Mouse (Mus musculus): ENCODE results near the gene Mcl1.
"Not testable (repeated sequence)": the region's sequence is repeated elsewhere in the genome, so short reads cannot be mapped to it uniquely, and the experiment has no call there.

The Mcl1 gene

DNA sequence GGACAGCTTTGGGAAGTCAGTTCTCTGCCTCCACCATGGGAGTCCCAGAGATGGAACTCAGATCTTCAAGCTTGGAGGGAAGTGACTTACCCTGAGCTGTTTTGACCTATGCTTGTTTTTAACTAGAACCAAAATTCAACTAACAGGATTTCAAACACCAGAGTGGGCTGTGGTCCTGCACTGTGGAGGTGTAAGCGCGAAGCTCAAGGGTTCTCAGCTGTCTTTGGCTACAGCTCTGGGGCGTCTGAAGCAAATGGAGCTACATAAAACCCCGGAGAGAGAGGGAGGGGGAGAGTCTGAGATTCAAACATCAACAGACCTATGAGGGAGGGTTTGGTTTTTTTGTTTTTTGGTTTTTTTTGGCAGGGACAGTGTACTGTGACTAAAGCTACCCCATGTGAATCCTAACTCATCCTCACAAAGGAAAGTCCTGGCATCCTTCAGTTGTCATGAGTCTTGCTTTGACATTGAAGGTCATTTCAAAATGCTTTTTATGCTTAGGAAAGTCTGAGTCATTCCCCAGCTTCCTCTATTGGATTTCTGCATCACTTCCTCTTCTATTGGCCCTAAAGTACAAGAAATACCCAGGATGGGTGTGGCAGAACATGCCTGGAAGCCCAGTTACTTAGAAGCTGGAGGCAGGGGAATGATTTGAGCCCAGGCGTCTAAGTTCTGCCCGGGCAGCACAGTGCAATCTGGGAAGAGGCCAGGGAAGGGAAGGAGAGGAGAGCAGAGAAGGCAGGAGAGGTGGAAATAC lies 8.1 kb upstream of the Mcl1 start:
- no peak for DNase-seq (ENCODE audit: low spot score in 2 of 2)

DNA sequence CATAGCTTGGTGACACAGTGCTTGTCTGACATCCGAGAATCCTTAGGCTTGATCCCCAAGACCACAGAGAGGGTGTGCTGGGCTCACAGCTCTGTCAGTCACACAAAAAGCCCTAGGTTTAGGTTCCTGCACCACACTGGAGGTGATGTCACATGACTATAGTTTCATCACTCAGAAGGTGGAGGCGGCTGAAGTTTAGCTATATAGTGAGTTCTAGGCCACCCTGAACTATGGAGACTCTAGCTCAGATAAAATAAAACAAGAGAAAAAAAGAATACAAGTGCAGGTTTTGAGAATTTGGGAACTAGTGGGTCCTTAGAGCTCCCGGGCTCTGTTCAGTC lies 7.6 kb upstream of the Mcl1 start:
- no peak for DNase-seq (ENCODE audit: low spot score in 2 of 2)

DNA sequence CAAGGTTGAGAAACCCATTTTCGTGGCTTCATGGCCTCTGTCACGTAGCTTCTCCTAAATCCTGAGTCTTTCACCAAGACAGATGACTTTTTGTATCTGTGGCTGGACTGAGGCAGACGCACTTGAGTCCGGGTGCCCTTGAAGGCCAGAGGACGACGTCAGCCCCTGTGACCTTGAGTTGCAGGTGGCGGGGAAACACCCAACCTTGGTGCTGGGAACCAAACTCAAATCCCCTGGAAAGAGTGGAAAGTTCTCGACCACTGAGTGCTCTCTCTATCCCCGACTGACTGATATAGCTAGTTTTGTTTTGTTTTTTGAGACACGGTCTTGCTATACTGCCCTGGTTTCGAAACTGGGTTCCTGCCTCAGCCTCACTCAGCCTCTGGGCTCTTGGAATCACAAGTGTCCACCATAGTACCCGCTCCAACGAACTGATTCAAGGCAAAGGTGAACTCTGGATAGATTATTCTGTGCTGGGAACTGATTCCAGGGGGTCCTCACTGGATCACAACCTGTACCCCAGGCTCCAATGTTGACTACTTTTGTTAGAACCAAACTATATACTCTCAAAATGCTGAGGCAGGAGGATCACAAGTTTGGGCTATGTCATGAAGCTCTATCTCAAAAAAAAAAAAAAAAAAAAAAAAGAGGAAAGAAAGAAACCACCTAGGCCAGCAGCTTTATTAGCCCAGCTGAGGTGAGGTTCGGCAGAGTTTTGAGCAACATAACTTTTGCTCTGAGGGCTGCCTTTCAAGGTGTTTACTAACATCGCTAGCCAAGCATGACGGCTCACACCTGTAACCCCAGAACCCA lies 7.0 kb upstream of the Mcl1 start:
- DNase-seq (ENCODE audit: low spot score in 2 of 2) = no peak

DNA sequence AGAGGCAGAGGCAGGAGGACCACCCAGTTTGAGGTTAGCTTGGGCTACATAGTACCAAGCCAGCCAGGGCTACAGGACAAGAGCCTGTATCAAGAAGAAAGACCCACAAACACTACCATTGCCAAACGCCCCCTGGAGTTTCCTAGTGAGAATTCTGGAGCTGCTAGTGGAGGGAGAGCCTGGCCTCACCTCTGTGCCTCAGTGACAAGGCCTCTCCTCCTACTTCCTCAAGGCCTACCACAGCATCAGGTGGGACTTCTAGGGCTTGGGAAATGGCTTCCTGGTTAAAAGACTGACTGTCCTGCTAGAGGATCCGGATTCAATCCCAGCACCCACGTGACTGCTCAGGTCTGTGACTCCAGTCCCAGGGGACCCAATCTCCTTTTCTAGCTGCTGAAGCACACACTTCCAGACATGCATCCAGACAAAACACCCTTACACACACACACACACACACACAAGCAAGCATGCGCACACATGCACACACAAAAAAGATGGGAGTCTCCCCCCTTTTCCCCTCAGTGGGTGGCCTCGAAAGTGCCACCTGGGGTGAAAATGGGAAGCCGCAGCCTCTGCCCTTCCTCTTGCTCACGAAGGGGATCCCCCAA lies 6.3 kb upstream of the Mcl1 start:
- no peak for DNase-seq (ENCODE audit: low spot score in 2 of 2)

DNA sequence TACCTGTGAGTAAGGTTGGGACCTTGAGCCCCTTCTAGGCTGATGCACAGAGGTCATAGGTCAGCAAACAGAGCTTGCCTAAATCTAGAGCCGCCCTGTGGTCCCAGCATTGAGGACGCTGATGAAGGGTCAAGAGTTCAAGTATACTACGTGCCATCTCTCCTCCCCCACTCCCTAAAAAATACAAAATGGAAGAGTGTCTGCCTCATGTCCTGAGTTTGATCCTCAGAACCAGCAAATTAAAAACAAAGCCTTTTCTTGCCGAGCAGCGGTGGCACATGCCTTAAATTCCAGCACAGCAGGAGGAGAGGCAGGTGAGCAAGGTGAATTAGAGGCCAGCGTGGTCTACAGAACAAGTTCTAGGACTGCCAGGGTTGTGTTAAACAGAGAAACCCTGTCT lies 5.7 kb upstream of the Mcl1 start:
- no peak for DNase-seq (ENCODE audit: low spot score in 2 of 2)

DNA sequence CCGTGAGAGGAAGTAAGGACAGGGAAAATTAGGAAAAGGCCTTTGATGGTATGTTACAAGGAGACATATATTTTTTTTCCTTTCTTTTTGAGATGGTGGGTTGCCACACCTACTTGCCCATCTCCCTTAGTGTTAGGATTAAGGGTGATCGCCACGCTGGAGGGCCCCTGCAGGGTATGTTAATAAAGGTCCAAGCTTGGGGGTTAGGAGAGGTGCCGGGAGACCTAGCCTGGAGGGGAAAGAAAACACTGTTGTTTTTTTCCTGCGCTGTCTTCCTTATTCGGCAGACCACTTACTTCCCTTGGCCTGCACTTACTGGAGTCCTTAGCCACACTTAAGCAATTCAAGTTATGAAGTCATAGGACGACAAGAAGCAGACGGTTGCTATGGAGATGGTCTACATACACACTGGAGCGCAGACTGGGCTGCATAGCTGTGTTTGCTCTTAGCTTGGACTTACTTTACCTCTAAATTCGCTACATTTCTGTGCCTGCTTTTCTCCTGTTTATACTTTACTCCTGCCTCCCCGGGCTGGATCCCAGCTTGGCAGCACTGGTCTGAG lies 5.0 kb upstream of the Mcl1 start:
- DNase-seq (ENCODE audit: low spot score in 2 of 2) = no peak

DNA sequence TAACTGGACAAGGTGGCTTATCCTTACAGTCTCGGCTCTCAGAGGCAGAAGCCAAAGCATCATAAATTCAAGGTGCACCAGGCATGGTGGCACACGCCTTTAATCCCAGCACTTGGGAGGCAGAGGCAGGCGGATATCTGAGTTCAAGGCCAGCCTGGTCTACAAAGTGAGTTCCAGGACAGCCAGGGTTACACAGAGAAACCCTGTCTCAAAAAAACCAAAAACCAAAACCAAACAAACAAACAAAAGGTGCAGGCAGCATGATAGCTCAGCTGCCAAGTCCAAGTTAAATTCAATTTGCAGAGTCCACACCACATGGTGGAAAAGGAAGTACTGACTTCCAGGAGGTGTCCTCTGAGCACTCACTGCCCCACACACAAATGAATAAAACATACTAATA lies 4.2 kb upstream of the Mcl1 start:
- DNase-seq (ENCODE audit: low spot score in 2 of 2) = not testable (repeated sequence)

DNA sequence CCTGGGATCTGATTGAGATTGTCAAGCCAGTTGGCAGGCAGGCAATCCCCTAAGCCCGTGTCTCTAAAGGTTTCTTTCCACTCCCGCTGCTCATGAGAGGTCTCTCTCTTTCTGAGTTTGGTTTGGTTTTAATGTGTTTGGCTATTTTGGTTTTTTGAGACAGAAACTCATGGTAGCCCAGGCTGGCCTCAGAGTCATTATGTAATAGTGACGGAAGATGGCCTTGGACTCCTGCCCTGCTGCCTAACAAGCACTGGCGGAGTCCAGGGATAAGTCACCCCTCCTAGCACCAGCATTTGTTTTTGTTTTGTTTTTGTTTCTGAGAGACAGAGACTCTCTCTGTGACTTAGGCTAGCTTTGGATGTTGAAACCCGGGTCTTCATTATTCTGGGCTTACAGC lies 3.2 kb upstream of the Mcl1 start:
- DNase-seq (ENCODE audit: low spot score in 2 of 2) = no peak

DNA sequence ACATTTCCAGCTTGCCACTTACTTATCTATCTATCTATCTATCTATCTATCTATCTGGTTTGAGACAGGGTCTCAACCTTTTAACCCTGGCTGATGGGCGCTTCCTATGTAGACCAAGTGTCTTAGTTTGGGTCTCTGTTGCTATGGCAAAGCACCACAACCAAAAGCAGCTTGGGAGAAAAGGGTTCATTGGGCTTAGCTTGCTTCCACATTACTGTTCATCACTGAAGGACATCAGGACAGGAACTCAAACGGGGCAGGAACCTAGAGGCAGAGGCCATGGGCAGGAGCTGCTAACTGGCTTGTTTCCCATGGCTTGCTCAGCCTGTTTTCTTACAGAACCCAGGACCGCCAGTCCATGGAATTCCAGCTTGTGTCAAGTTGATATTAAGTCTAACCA lies 1.5 kb upstream of the Mcl1 start:
- DNase-seq (ENCODE audit: low spot score in 2 of 2) = no peak

DNA sequence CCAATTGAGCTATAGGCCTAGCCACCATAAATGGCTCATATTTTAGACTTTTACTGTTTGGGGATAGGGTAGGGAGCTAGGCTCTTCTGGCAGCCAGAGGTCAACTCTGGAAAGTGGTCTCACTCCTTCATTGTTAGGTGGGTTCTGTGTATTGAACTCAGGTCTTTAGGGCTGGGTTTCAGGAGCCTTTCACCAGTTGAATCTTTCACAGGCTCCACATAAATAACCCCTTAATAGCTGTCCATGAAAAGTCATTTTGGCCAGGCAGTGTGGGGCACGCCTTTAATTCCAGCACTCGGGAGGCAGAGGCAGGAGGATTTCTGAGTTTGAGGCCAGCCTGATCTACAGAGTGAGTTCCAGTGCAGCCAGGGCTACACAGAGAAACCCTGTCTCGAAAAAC lies 877 bp upstream of the Mcl1 start:
- DNase-seq (ENCODE audit: low spot score in 2 of 2) = no peak

DNA sequence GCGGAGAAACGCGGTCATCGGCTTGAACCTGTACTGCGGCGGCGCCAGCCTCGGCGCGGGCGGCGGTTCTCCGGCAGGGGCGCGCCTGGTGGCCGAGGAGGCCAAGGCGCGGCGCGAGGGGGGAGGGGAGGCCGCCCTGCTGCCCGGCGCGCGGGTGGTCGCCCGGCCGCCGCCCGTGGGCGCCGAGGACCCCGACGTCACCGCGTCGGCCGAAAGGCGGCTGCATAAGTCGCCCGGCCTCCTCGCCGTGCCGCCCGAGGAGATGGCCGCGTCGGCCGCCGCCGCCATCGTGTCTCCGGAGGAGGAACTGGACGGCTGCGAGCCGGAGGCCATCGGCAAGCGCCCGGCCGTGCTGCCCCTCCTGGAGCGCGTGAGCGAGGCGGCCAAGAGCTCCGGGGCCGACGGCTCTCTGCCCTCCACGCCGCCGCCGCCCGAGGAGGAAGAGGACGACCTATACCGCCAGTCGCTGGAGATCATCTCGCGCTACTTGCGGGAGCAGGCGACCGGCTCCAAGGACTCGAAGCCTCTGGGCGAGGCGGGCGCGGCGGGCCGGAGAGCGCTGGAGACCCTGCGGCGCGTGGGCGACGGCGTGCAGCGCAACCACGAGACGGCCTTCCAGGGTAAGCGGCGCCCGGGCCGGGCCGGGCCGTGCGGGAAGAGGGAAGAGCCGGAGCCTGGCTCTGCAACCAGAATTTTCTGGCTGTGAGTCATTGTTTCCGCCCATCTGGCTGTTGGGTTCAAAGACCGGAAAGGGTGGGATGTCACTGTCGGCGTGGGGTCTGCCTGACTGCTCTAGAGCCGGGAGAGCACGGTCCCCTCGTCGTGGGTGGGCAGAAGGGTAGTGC lies 502 bp downstream of the Mcl1 start:
- peak; percentile 49 to 68 for DNase-seq (ENCODE audit: low spot score in 2 of 2)

DNA sequence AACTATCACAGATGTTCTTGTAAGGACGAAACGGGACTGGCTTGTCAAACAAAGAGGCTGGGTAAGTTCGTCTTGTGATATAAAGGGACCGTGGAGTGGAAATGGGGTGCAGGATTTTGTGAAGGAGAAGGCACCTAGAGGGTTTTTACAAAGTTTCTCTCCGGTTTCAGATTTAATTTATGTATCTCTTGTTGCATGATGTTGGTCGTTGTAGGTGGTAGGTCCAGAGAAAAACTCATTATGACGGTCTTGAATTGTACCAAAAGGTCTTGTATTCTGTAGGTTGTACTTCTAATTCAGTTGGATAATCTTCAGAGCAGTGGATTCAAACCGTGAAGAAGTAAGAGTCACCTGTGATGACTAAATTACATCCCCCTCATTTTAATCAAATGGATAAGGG lies 1.4 kb downstream of the Mcl1 start:
- DNase-seq (ENCODE audit: low spot score in 2 of 2) = no peak

DNA sequence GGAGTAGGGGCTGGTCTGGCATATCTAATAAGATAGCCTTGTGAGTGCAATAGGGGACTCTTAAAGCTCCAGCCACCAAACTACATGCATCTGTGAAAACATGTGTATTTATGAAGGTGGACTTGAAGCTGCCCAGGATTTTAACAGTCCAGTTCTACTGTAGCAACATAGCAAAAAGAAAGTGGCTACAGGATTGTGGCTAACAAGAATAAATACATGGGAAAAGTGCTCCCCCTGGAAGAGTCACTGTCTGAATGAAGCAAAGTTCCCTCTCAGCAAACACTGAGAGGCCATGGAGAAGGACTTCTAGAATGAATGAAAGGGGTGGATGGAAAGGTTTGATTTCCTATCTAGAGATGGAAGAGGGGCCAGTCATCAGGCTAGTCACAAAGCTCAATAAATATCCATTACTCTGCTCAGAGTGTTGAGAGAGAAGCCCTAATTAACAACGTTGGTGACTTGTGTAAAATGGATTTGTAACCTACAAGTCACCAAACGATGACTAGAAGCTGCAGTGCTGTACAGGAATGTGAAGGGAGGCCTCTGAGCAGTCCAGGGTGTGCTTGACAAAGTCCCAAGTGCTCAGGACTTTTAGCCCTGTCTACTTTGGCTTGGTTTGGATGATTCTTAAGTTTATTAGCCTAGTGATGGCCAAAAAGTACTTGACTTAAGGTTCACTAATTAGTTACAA lies 2.3 kb downstream of the Mcl1 start:
- no peak for DNase-seq (ENCODE audit: low spot score in 2 of 2)

DNA sequence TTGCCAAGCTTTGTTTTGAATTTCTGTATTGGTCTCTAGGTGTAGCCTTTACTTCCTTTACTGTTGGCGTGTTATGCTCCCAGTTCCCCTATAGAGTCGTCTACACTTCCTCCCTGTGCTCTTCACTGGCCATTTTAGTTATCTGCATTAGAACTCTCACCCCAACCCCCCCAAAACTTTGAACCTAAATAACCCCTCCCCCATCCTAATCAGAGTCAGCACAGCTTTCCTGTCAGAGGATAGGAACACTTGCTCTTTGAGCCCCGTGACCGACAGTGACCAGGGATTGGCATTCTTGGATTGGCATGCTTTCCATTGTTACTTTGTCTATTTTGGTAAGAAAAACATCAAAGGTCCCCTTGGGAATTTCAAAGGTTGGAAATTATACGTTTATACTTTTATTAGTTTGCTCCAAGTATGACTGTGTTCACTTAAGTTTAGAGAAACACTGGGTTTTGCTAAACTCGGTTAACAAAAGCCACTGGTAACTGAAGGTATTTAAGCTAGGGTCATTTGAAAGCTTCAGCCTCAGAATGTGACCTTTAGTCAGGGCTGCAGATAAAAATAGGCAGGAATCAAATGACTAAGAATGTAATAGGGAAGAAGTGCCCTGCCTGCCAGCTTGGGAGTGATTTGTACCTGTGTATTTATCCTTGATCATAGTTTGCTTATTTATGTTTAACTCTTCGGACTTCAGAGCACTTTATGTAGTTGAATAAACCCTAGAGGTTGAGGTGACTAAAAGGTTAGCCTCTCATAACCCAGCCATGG lies 3.5 kb downstream of the Mcl1 start:
- no peak for DNase-seq (ENCODE audit: low spot score in 2 of 2)

DNA sequence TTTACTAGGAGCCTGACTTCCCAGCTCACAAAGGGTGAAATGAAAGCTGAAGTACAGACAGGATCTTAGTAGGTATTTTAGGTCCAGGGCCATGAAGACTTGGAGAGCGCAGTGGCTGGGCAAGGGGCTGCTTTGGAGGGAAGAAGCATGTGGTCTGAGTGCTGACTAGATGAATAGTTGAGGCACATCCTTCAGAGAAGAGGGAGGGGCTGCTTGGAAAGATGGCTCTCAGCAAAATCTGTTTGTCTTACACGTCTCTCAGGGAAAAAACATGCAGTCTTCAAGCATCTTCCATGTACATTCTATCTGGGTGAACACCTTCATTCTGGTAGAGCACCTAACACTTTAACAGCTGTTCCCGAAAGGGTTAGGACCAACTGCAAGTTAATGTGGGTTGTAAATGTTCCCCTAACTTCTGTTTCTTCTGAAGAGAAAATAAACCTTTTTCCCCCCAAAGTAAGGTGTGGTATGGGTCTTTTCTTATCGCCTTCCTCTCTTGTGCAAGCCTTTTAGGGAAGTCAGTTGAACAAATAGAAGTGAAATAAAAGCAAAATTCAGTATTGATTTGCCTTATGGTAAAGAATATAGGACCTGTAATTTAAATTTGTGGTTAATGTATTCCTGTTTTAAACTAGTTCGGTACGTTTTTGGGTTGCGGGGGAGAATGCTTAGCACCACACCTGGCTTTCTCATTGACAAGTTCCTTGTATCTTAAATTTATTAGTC lies 4.3 kb downstream of the Mcl1 start:
- no peak for DNase-seq (ENCODE audit: low spot score in 2 of 2)

DNA sequence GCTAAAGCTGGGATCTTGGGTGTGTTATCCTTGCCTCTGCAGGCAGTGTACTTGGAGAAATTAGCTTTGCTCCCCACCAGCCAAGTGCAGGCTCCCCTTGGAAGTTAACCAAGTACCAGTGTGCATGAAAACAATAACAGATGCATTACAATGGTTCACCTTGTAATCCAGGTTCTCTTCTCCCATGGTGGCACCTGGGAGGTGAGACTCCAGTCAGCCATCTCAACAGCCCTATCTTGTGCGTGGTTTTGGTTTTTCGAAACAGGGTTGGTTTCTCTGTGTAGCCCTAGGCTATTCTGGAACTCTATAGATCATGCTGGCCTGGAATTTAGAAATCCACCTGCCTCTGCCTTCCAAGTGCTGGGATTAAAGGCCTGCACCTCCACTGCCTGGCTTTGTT lies 4.9 kb downstream of the Mcl1 start:
- no peak for DNase-seq (ENCODE audit: low spot score in 2 of 2)

DNA sequence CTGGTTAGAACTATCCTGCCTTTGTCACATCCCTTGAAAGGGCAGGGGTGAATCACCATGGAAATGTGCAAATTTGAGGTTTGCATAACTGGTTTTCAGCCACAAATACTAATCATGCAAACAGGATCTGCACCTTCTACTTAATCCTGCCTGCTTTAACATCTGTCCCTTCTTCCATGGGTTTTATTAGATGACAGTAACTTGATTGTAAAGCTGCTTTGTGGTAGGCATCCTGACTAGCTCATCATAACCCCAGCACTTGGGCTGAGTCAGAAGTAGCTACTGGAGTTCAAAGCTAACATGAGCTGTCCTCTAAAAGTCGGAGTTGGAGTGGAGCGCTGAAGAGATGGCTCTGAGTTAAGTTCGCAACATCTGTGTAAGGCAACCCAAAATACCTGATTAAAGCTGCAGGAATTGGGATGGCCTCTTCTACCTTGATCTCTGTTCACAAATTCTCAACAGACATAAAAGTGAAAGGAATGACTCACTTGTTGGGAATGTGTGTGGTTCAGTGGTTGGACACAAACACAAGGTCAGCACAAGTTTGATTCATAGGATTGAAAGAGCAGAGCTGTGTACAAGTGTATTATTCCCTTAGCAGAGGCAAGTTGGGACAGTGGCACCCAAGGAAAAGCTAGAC lies 5.5 kb downstream of the Mcl1 start:
- no peak for DNase-seq (ENCODE audit: low spot score in 2 of 2)

DNA sequence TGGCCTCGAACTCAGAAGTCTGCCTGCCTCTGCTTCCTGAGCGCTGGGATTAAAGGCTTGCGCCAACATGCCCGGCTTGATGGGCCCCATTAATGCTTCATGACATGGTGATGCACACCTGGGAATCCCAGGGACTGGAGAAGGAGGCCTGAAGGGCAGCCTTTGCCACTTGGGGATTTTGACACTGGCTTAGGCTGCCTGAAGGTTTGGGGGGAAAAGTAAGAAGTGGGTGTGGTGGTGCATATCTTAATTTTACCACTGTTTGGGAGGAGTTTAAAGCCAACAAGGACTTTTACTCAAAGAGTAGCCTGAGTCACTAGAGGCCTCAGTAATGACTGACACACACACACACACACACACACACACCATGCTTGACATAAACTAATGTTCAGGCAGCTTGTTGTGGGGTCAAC lies 6.4 kb downstream of the Mcl1 start:
- DNase-seq (ENCODE audit: low spot score in 2 of 2) = no peak

DNA sequence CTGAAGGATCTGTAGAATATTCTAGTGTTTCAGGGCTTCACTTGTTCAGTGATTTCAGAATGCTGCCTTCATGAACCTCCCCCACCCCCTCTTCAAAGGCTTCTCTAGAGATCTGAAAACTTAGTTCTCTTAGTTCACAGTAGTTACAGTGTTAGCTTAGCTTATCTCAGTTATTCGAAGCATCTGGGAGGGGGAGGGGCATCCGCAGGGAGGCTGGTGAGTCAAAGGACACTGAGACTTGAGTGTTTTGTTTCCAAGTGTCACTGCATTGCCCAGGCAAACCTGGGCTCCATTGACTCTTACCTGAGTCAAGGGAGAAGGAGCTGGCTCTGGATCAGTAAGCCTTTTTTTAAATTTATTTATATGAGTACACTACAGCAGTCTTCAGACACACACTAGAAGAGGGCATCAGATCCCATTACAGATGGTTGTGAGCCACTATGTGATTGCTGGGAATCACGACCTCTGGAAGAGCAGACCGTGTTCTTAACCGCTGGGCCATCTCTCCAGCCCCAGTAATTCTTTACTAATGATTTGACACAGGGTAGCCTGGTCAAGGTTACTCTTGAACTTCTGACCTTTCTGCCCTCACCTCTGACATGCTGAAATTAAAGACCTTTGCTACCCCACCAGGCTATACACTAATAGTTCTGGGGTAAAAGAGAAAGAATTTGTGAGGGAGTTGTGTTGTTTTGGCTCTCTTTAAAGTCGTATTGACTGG lies 7.7 kb downstream of the Mcl1 start:
- DNase-seq (ENCODE audit: low spot score in 2 of 2) = no peak
